Mouse (Mus musculus): ENCODE results near the gene Nr2f2. TPM values are rescaled to one million over a fixed set of nuclear protein-coding genes. Genes with fewer than 3 reads are reported as not detected.

Nr2f2 gene
- 10 to 100 TPM; 38.9 to 45.2 TPM for total RNA-seq (2021)
- long read RNA-seq, experiment 1, full-length matches to known transcripts, result 13 of 36 reads
- long read RNA-seq, experiment 1, partial matches to known transcripts, result 22 of 36 reads
- long read RNA-seq, experiment 1, other reads (novel, unspliced or antisense), result 1 of 36 reads
- long read RNA-seq, experiment 2, full-length matches to known transcripts, result 16 of 29 reads
- long read RNA-seq, experiment 2, partial matches to known transcripts, result 12 of 29 reads
- long read RNA-seq, experiment 2, other reads (novel, unspliced or antisense), result 1 of 29 reads

DNA sequence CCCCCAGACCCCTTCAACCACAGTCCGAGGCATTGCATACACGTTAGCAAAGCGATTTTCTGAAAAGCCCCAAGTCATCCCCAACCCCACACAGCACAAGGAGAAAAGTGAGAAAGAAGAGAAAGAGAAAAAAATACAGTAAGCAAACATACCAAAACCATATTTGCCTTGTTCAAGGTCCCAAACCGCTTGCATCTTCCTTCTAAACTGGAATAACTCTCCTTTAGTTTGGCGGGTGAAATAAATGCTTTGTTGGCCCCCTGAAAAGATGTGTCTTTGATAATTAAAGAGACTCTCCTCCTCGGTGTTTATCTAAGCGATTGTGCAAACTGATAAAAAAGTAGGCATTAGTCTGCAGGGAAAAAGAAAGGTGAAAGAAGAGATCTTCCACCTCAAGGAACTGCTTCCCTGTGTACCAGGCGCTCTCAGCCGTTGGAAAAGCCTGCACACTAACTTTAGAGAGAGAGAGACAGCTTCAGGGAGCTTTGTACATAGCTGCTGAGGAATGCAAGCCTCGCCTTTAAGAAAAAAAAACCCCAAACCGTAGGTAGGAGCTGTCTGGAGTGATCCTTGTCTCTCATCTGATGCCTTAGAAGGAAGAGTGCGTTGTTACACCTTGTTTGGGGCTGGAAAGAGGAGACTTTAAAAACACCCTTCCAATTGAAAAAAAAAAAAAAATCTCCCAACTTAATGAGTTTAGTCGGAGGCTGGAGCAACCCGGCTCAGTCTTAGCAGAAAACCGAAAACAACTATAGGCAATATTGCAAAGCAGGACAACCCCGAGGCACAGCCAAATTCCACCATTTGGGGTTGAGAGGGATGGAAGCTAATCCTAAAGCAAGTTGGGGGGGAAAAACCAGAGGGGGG, at the start of gene Nr2f2:
Gene Nr2f2 (minus strand): TSS at position 795 of the 867 bp plus-strand sequence.
- H3K27ac ChIP-seq, result peak within 1 kb of the TSS; percentile 33
- peak within 1 kb of the TSS; percentile 36 for H3K4me3 ChIP-seq
- DNase-seq (ENCODE audit: extremely low spot score in 1 of 2, low spot score in 2 of 2), result no peak
- intact Hi-C loops (cut with DNase I), result loop anchor here (5.0 to 10.0 kb wide), 4 partner anchors 84 to 1779 kb away; no protein-coding TSS in a partner anchor
- no peak for TF ChIP-seq CTCF (IDR thresholded peaks at IDR 0.05)

DNA sequence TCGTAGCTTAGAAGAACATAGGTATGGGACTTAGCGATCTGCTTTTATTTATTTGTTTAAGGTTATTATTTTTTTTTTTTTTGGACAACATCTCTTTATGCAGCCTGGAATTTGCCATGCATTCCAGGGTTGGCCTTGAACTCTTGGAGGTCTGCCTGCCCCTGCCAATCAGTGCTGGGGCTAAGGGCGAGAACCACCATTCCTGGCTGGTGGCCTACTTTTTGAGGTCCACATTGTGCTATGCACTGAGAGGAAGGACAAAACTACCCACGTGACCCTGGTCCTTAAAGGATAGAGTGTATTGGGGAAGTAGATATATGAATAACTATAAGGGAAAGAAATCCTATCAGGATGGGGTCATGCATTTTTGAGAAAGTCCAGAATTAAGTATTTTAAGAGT, 47.9 kb upstream of the Nr2f2 start:
- intact Hi-C loops (cut with DNase I), result no loop called here

DNA sequence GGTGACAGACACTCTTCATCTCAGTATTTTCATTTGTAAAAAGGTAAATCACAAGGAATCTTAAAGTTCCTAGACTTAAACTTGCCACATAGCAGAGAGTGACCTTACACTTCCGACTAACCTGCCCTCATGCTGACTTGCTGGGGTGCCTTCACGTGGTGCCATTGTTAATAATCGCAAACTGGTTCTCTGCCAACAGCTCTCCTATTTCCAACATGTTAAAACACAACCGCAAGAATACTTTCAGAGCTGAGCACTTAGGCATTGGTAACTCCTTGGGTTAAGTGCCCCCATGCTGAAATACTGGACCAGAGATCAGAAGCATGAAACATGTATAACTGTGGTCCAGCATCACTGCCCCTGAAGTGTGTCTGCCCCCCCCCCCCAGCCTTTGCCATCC, 47.1 kb upstream of the Nr2f2 start:
- TF ChIP-seq CTCF (IDR thresholded peaks at IDR 0.05), result no peak
- H3K4me3 ChIP-seq, result no peak overlapping the region
- no peak for DNase-seq (ENCODE audit: extremely low spot score in 1 of 2, low spot score in 2 of 2)
- intact Hi-C loops (cut with DNase I), result no loop called here
- no peak overlapping the region for H3K27ac ChIP-seq

More for the DNA sequence above, 47.9 kb upstream of the Nr2f2 start:
- no peak for TF ChIP-seq CTCF (IDR thresholded peaks at IDR 0.05)
- no peak for DNase-seq (ENCODE audit: extremely low spot score in 1 of 2, low spot score in 2 of 2)
- Histone ChIP-seq H3K4me3 (no peak overlapping the region), H3K27ac (no peak overlapping the region)

DNA sequence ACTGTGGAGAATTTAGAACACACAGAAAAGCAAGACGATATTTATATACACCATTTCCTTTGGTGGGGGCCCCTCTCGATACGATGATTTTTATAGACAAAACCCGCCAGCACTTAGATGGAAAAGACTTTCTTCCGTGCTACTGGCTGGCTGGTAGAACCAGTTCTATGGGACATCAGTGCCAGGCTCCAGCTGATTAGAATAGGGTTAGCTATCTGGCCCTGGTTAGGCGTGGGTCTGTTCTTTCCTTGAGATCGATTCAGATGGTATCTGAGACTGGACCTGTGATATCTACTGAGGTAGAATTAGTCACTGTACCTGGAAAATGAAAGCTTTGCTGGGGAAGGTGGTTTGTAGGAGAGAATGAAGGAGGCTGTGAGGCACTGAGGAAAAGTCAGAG, 46.4 kb upstream of the Nr2f2 start:
- intact Hi-C loops (cut with DNase I), result no loop called here

DNA sequence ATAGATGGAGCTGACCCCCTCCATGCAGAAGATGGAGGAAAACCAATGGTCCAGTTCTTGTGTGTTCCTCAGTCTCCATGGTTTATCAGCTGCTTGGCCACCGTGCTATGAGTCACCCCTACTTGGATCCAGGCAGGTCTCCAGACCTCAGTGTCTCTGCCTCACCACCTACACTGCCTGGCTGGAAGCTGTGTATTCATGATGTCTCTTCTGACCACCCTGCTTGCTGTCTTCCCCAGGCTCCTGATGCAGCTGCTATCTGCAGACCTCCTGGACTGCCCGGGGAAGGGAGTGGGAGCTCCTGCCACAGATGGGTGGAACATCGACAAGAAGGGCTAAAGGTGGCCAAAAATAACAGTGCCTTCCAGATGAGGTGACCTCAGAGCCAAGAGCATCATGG, 43.8 kb upstream of the Nr2f2 start:
- intact Hi-C loops (cut with DNase I), result no loop called here
- H3K4me3 ChIP-seq, result no peak overlapping the region
- no peak for DNase-seq (ENCODE audit: extremely low spot score in 1 of 2, low spot score in 2 of 2)
- TF ChIP-seq CTCF (IDR thresholded peaks at IDR 0.05), result no peak
- H3K27ac ChIP-seq, result no peak overlapping the region

More for the DNA sequence above, 46.4 kb upstream of the Nr2f2 start:
- no peak for DNase-seq (ENCODE audit: extremely low spot score in 1 of 2, low spot score in 2 of 2)
- Histone ChIP-seq H3K4me3 (no peak overlapping the region), H3K27ac (no peak overlapping the region)
- TF ChIP-seq CTCF (IDR thresholded peaks at IDR 0.05), result no peak

DNA sequence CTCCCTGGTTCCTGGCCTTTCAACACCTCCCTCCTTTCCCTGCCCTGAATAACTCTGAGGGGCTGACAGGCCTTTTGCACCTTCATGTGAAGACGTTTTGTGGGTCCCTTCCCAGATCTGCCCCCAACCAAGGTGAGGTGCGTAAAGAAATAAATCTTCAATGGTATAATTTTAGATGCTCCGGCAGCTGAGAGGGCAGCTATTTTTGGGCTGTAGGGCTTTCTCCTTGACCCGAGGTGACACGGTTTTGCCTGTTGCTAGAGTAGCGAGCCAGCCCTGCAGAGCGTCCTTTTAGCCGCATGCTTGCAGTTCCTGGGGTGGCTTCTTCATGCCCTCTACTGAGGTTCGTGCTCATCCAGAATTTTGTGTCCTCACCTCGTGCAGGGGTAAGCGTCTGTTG, 43.4 kb upstream of the Nr2f2 start:
- DNase-seq (ENCODE audit: extremely low spot score in 1 of 2, low spot score in 2 of 2), result no peak
- Histone ChIP-seq H3K4me3 (no peak overlapping the region), H3K27ac (no peak overlapping the region)
- intact Hi-C loops (cut with DNase I), result no loop called here
- no peak for TF ChIP-seq CTCF (IDR thresholded peaks at IDR 0.05)

DNA sequence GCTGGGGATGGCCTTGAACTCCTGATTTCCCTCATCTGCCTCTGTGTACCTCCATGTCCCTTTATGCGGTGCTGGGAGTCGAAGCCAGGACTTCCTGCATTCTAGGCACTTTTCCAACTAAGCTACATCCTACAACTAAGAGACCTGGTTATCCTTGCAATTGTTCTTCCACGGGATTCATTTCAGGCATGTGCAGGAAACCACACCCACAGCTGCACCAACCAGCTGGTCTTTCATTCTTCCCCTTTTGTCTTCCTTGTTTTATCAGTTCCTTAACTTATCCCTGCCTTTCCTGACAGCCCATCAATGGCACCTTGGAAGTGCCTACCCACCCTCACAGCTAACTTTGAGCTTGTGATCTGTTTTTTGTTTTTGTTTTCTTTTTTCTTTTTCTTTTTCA, 42.3 kb upstream of the Nr2f2 start:
- intact Hi-C loops (cut with DNase I), result no loop called here
- H3K4me3 ChIP-seq, result no peak overlapping the region
- H3K27ac ChIP-seq, result no peak overlapping the region
- TF ChIP-seq CTCF (IDR thresholded peaks at IDR 0.05), result no peak
- no peak for DNase-seq (ENCODE audit: extremely low spot score in 1 of 2, low spot score in 2 of 2)

DNA sequence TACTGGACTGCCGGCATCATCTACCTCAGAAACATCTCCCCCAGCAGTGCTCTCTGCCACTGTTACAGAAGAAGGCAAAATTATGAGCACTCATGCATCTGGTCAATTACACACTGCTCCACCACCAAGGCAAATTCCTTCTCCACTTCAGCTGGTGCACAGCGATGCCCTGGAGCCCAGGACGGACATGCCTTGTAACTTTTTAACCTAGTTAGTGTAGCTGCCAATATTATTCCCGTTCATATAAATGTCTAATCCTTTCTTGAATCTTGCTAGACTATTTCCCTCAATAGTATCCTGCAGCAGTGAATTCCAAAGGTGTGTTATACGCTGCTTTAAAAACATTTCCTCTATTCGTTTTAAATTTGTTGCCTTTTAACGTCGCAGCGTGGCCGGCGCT, 40.6 kb upstream of the Nr2f2 start:
- Histone ChIP-seq H3K4me3 (no peak overlapping the region), H3K27ac (no peak overlapping the region)
- DNase-seq (ENCODE audit: extremely low spot score in 1 of 2, low spot score in 2 of 2), result no peak
- intact Hi-C loops (cut with DNase I), result no loop called here
- no peak for TF ChIP-seq CTCF (IDR thresholded peaks at IDR 0.05)

DNA sequence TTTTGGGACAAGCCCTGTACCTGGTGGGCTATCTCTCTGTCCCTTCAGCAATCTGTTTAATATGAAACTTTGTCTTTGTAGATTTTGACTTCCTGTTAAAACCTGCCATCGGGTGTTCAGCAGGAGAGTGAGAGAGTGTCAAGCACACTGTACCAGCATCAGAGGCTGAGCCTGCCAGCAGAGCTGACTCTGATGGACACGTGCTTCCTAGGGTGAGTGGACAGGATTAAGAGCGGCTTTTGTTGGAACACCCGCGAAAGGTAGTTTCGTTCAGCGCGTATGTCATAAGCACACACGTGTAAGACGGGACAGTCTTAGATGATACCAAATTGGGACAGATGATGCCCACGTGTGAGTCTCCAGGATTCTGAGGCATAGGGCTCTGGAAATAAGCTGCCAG, 40.0 kb upstream of the Nr2f2 start:
- H3K4me3 ChIP-seq, result no peak overlapping the region
- DNase-seq (ENCODE audit: extremely low spot score in 1 of 2, low spot score in 2 of 2), result no peak
- H3K27ac ChIP-seq, result no peak overlapping the region
- intact Hi-C loops (cut with DNase I), result no loop called here
- no peak for TF ChIP-seq CTCF (IDR thresholded peaks at IDR 0.05)

DNA sequence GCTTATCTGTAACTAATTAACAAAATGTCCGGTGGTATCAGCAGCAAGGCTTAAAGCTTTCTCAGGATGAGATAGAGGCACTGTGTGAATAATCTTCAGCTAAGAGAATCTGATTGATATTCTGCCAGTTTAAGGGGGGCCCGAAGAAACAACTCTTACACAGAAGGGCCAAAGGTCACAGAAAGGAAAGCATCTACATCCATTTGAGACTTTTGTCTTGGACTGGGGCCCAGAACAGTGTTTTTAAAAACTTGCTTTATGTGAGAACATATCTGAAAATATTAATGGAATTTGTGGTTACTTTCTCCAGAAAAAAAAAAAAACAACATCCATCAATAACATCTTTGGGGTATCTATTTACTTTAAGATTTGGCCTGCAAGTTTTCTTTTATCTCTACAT, 38.9 kb upstream of the Nr2f2 start:
- H3K27ac ChIP-seq, result no peak overlapping the region
- H3K4me3 ChIP-seq, result no peak overlapping the region
- TF ChIP-seq CTCF (IDR thresholded peaks at IDR 0.05), result no peak
- no peak for DNase-seq (ENCODE audit: extremely low spot score in 1 of 2, low spot score in 2 of 2)
- intact Hi-C loops (cut with DNase I), result no loop called here

DNA sequence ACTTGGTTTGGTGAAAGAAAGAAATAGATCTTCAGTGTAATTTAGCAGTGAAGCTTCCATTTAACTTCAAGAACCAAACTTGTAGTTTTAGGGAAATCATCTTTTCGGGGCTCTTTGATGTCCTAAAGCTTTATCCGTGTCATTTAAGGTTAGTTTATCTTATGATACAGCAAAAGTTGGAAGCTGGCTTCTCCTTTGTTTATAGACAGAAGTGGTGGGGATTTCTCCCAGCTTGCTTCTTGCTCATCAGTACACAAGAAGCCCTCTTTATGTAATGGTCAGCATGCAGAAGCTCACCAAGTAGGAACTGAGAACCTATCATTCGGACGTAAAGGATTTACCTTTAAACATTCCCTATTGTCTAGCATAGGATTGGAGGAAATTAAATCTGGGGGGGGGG, 16.3 kb upstream of the Nr2f2 start:
- intact Hi-C loops (cut with DNase I), result no loop called here
- no peak for TF ChIP-seq CTCF (IDR thresholded peaks at IDR 0.05)

DNA sequence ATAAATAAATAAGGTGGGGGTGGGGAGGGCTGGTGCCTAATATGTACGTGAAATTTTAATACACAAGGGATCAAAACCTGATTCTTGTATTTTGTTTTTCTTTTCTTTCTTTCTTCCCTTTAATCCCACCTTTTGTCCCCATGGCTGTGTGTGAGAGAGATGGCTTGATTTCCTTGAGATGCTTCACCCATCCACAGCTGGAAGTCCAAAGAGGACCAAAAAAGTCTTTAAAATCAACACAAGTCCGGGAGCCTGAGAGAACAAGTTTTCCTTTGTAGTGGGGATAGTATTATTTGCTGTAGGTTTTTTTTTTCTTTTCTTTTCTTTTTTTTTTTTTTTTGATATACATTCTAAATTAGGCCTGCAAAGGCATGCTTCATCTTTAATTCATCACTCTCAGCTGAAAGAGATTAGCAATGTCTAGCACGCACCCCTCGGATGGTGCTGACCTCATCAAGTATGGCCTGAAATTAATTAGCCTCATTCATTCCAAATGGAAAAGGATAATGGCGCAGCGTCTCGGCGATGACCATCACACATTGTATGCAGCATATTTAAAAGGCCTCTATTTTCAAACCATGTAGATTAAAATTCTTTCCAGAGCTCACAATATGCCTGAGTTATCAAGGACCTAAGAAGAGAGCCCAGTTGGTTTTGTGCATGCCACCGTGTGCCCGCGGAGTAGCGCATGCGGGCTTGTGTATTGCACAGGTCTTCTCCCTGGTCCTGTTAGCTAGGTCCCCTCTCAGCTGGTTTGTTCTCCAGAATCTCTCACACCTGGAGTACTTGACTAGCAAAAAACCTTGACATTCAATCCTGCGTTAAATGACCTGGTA, 15.1 kb upstream of the Nr2f2 start:
- DNase-seq (ENCODE audit: extremely low spot score in 1 of 2, low spot score in 2 of 2), result no peak
- no peak for TF ChIP-seq CTCF (IDR thresholded peaks at IDR 0.05)
- intact Hi-C loops (cut with DNase I), result no loop called here
- Histone ChIP-seq H3K4me3 (no peak overlapping the region), H3K27ac (no peak overlapping the region)

More for the DNA sequence above, 16.3 kb upstream of the Nr2f2 start:
- H3K4me3 ChIP-seq, result no peak overlapping the region
- H3K27ac ChIP-seq, result no peak overlapping the region
- DNase-seq (ENCODE audit: extremely low spot score in 1 of 2, low spot score in 2 of 2), result no peak
